Mouse (Mus musculus): ENCODE data around the gene Maz. TPM values are rescaled to one million over a fixed set of nuclear protein-coding genes. Genes with fewer than 3 reads are reported as not detected.

Gene Maz
- 100 to 1,000 TPM; 322 to 334 TPM for total RNA-seq (2021)

- intact Hi-C loops (cut with DNase I): no loop called here
Measured at GRCm38 (mm10) chr7:127026984-127027726, at the start of gene Maz. Gene Maz, minus strand, starts transcription at chr7:127027037.

DNA sequence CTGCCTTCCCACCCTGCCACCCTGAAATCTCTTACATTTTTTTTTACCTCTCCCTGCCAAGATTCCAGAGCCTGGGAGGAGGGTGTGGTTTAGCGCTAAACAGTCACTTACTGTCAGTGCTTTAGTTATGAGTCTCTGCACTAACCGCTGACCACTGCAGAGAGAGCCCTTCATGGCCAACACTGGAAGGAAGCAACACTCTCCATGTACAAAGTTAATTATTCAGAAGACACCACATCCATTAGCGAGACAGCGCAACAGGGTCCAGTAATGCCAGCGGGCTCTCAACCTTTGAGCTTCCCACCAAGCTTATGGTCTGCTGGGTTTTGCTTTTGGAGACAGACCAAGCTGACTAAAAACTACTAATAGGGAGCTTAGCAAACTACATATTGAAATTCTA, 49.4 kb upstream of the Maz start:
- intact Hi-C loops (cut with DNase I): no loop called here
- no peak for DNase-seq

More at GRCm38 (mm10) chr7:127026984-127027726, at the start of gene Maz:
- DNase-seq: peak; percentile 100

DNA sequence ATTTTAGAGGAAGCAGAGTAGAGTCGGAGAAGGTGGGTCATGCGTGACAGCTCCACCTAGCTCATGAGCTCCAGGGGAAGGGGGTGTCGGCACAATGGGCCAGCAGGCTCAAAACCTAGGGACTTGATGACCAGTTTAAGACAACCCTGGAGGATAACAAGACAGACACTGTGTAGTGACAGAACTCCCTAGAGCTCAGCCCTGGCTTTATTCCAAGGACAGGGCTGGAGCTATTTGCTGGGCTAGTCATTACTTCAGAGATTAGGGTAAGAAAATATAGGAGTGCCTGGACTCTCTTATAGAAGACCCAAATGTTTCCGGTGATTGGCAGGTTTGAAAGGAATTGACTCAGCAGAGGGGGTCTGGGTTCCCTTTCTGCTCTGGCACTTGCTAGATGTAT, 46.4 kb upstream of the Maz start:
- intact Hi-C loops (cut with DNase I): no loop called here
- no peak for DNase-seq

- DNase-seq: no peak
- intact Hi-C loops (cut with DNase I): no loop called here
Measured at GRCm38 (mm10) chr7:127070871-127071413, 44.1 kb upstream of the Maz start.

- no peak for DNase-seq
- intact Hi-C loops (cut with DNase I): loop anchor here (10.0 kb wide), 1 partner anchor 108 kb away; no protein-coding TSS in a partner anchor
Measured at GRCm38 (mm10) chr7:127066317-127066716, 39.5 kb upstream of the Maz start.

GRCm38 (mm10) chr7:127065538-127065937, 38.7 kb upstream of the Maz start:
- intact Hi-C loops (cut with DNase I): loop anchor here (10.0 kb wide), 1 partner anchor 109 kb away; no protein-coding TSS in a partner anchor
- DNase-seq: no peak

DNA sequence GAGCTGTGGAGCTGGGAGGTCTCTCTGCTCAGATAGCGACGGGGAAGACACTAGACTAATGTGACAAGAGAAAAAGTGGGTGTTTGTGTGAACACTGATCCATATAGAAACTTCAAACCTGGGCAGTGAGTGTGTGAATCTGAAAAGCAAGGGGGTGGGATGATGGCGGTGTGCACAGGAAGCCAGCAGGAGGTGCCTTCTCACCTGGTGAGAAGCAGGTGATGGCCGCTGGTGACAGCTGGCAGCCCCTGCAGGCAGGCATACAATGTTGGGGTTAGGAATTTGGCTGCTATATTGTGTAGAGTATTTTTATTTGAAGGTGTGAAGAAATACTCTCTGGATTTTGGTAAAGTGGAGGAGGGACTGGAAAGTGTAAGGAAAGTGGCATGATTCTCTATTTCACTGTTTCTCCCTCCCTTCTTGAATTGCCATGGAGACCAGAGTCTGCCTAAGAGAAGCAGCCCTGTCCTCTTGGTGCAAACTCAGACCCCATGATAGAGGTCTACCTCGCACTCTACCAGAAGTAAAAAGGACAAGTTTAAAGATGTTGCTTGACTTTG, 28.3 kb upstream of the Maz start:
- intact Hi-C loops (cut with DNase I): no loop called here
- DNase-seq: no peak

- intact Hi-C loops (cut with DNase I): no loop called here
- DNase-seq: peak; percentile 90
Measured at GRCm38 (mm10) chr7:127041851-127042672, 15.2 kb upstream of the Maz start, which contains the start of gene Kif22. Gene Kif22, minus strand, starts transcription at chr7:127042471.

- intact Hi-C loops (cut with DNase I): no loop called here
- DNase-seq: no peak
Measured at GRCm38 (mm10) chr7:127031244-127031643, 4.4 kb upstream of the Maz start.

GRCm38 (mm10) chr7:127030172-127030571, 3.3 kb upstream of the Maz start:
- intact Hi-C loops (cut with DNase I): no loop called here

DNA sequence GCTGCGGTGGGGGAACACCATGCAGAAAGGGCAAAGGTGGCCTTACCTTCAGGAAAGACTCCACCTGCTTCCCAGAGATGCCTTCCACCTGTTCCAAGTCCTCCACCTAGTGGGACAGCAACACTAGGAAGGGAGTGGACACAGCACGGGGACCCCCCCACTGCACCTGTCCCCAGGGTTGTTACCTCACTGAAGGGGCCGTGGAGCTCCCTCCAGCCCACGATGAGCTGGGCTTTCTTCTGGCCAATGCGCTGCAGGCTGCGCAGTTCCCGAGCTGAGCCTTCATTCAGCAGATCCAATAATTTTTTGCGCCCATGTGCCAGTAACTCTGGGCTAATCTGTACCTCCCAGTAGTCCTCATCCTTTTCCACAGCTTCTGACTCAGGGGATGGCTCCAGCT, 1.0 kb upstream of the Maz start:
- intact Hi-C loops (cut with DNase I): no loop called here
- DNase-seq: peak; percentile 44

More at GRCm38 (mm10) chr7:127030172-127030571, 3.3 kb upstream of the Maz start:
- no peak for DNase-seq

- DNase-seq: no peak
Measured at GRCm38 (mm10) chr7:127026616-127026983, 237 bp downstream of the Maz start.

DNA sequence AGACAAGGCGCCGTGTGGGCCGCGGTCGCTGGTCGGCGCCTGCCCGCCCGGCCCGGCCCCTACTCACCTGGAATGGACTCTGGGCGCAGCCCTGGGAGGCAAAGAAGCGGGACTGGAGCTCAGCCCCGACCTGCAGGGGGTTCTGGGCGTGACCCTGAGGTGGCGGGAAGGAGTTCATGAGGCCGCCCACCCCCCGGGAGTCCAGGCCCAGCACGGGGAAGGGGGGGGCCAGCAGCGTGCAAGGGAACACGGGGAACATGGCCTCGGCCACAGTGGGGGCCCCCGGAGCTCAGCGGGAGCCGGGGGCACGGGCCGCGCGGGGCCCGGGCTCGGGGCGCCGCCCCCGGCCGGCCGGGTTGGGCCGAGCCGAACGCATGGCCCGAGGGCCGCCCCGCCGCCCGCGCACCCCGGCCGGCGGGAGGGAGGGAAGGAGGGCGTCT, 656 bp downstream of the Maz start:
- intact Hi-C loops (cut with DNase I): no loop called here
- DNase-seq: peak; percentile 87

More at GRCm38 (mm10) chr7:127026616-127026983, 237 bp downstream of the Maz start:
- intact Hi-C loops (cut with DNase I): no loop called here

GRCm38 (mm10) chr7:127025556-127026160, 1.2 kb downstream of the Maz start:
- intact Hi-C loops (cut with DNase I): no loop called here
- peak; percentile 54 for DNase-seq

GRCm38 (mm10) chr7:127024755-127025555, 1.9 kb downstream of the Maz start:
- peak; percentile 82 for DNase-seq
- intact Hi-C loops (cut with DNase I): no loop called here

GRCm38 (mm10) chr7:127023896-127024690, 2.7 kb downstream of the Maz start:
- no peak for DNase-seq
- intact Hi-C loops (cut with DNase I): no loop called here

DNA sequence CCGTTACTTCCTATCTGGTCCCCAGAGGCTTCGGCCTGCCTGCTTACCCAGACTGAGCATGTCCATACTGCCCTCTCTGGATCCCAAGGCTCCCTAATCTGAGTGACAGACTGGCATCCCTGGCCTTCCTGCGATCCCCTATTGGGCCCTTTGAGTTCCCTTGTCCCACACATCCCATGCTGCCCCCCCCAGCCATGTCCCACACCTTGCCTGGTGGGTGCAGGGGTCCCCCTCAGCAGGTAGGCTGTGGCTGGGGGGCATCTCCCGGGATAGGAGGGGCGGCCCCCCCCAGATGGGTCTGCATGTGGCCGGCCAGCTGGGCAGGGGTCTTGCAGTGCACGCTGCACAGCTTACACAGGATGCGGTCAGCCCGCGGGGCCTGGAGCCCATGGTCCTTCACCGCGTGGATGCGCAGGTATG, 3.6 kb downstream of the Maz start:
- DNase-seq: no peak
- intact Hi-C loops (cut with DNase I): no loop called here

GRCm38 (mm10) chr7:127022528-127023271, 4.1 kb downstream of the Maz start:
- DNase-seq: no peak
- intact Hi-C loops (cut with DNase I): no loop called here
